Mouse (Mus musculus): ENCODE results near the gene Nxn. TPM values are rescaled to one million over a fixed set of nuclear protein-coding genes. Genes with fewer than 3 reads are reported as not detected.

Nxn gene
- polyA plus RNA-seq, 1 experiment from 2014 or later, result 12.0 TPM

- WGBS, result 79% methylated on average over 6 of the region's 6 CpGs
- H3K27me3 ChIP-seq (replicated peaks; ENCODE audit: control insufficient read depth, insufficient read depth, low read length), result no peaks in the 10 kb centered on the region
- ATAC-seq (replicated peaks; ENCODE audit: low FRiP score), result no peak
- no peak for DNase-seq (ENCODE audit: low spot score)
- no peak overlapping the region for H3K4me2 ChIP-seq
- H3K4me1 ChIP-seq (replicated peaks; ENCODE audit: control insufficient read depth, insufficient read depth, low read length), result peaks cover 26% of the 10 kb centered on the region
- H3K4me3 ChIP-seq (ENCODE audit: low read depth, low read length), result no peak overlapping the region
- no peaks in the 10 kb centered on the region for H3K9me3 ChIP-seq (ENCODE audit: control insufficient read depth, low read length)
- H3K9ac ChIP-seq (ENCODE audit: low read depth, low read length), result no peak overlapping the region
- H3K27ac ChIP-seq (ENCODE audit: low read depth, low read length), result no peak overlapping the region
- no peaks in the 10 kb centered on the region for H3K36me3 ChIP-seq (ENCODE audit: control insufficient read depth, insufficient read depth, low read length)
Observed at GRCm38 (mm10) chr11:76288645-76289044, 110.3 kb downstream of the Nxn start.

DNA sequence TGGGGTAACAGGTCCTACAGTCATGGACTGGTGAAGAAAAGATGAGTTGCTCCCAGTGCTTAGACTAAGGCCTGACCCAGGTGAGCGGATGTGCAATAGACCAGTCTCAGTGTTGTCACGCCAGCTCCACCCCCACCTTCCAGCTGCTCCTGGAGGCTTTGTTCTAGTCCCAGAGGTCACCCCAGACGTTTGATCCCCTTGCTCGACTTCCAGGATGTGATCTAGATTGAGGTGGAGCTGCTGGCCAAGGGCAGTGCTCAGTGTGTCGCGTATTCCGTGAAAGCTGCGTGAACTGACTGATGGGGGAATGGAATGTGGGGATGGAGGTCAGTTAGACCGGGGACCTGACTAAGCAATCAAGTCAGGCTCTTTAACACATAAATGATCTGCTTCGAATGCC, 111.6 kb downstream of the Nxn start:
- DNase-seq (ENCODE audit: low spot score) (no peak), ATAC-seq (replicated peaks; ENCODE audit: low FRiP score) (no peak)
- 54% methylated on average over 10 of the region's 10 CpGs for WGBS

GRCm38 (mm10) chr11:76286534-76287126, 112.3 kb downstream of the Nxn start:
- Histone ChIP-seq H3K9ac (ENCODE audit: low read depth, low read length) (no peak overlapping the region), H3K27ac (ENCODE audit: low read depth, low read length) (no peak overlapping the region), H3K9me3 (ENCODE audit: control insufficient read depth, low read length) (no peaks in the 10 kb centered on the region), H3K4me3 (ENCODE audit: low read depth, low read length) (no peak overlapping the region), H3K27me3 (replicated peaks; ENCODE audit: control insufficient read depth, insufficient read depth, low read length) (no peaks in the 10 kb centered on the region), H3K4me2 (no peak overlapping the region), H3K4me1 (replicated peaks; ENCODE audit: control insufficient read depth, insufficient read depth, low read length) (peaks cover 14% of the 10 kb centered on the region), H3K36me3 (ENCODE audit: control insufficient read depth, insufficient read depth, low read length) (no peaks in the 10 kb centered on the region)
- WGBS, result 42% methylated on average over 10 of the region's 10 CpGs
- no peak for DNase-seq (ENCODE audit: low spot score)
- ATAC-seq (replicated peaks; ENCODE audit: low FRiP score), result no peak

More for the DNA sequence above, 111.6 kb downstream of the Nxn start:
- Histone ChIP-seq H3K27ac (ENCODE audit: low read depth, low read length) (no peak overlapping the region), H3K36me3 (ENCODE audit: control insufficient read depth, insufficient read depth, low read length) (no peaks in the 10 kb centered on the region), H3K9ac (ENCODE audit: low read depth, low read length) (no peak overlapping the region), H3K4me3 (ENCODE audit: low read depth, low read length) (no peak overlapping the region), H3K4me2 (no peak overlapping the region), H3K9me3 (ENCODE audit: control insufficient read depth, low read length) (no peaks in the 10 kb centered on the region), H3K4me1 (replicated peaks; ENCODE audit: control insufficient read depth, insufficient read depth, low read length) (peaks cover 20% of the 10 kb centered on the region), H3K27me3 (replicated peaks; ENCODE audit: control insufficient read depth, insufficient read depth, low read length) (no peaks in the 10 kb centered on the region)

DNA sequence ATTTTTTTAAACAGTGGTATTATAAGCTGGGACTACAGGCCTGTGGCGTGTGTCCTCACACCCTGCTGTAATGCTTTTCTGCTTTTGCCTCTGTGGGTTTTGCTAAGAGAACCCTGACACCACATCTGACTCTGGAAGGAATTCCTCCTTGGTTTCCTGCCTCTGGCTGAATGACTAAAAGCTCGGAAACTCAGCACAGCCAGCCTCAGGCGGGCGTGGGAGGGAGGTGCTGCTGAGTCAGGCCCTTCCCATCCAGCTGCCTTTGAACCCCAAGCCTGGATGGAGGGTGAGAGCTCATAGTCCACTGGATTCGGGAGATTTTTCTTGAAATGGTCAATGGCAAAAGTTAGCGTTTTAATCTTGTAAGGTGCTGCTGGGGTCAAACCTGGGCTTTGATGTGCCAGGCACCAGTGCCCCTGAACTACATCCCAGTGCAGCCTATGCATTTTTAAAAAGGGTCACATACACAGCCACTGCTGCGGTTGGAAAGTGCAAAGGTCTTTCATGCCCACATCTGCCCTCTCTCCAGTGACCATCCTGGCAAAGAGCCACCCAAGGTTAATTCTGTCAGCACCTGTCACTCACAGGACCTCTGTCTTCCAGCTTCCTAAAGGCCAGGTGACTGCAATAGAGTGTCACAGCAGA, 113.4 kb downstream of the Nxn start:
- Histone ChIP-seq H3K9ac (ENCODE audit: low read depth, low read length) (no peak overlapping the region), H3K4me3 (ENCODE audit: low read depth, low read length) (no peak overlapping the region), H3K4me1 (replicated peaks; ENCODE audit: control insufficient read depth, insufficient read depth, low read length) (peaks cover 14% of the 10 kb centered on the region), H3K27ac (ENCODE audit: low read depth, low read length) (no peak overlapping the region), H3K4me2 (no peak overlapping the region), H3K27me3 (replicated peaks; ENCODE audit: control insufficient read depth, insufficient read depth, low read length) (no peaks in the 10 kb centered on the region), H3K36me3 (ENCODE audit: control insufficient read depth, insufficient read depth, low read length) (no peaks in the 10 kb centered on the region), H3K9me3 (ENCODE audit: control insufficient read depth, low read length) (no peaks in the 10 kb centered on the region)
- ATAC-seq (replicated peaks; ENCODE audit: low FRiP score) (no peak), DNase-seq (ENCODE audit: low spot score) (no peak)
- 47% methylated on average over 7 of the region's 7 CpGs for WGBS

GRCm38 (mm10) chr11:76283841-76284240, 115.1 kb downstream of the Nxn start:
- no peak overlapping the region for H3K27ac ChIP-seq (ENCODE audit: low read depth, low read length)
- no peaks in the 10 kb centered on the region for H3K27me3 ChIP-seq (replicated peaks; ENCODE audit: control insufficient read depth, insufficient read depth, low read length)
- WGBS, result 91% methylated on average over 6 of the region's 6 CpGs
- H3K4me2 ChIP-seq, result no peak overlapping the region
- no peaks in the 10 kb centered on the region for H3K36me3 ChIP-seq (ENCODE audit: control insufficient read depth, insufficient read depth, low read length)
- H3K4me1 ChIP-seq (replicated peaks; ENCODE audit: control insufficient read depth, insufficient read depth, low read length), result peaks cover 14% of the 10 kb centered on the region
- no peaks in the 10 kb centered on the region for H3K9me3 ChIP-seq (ENCODE audit: control insufficient read depth, low read length)
- ATAC-seq (replicated peaks; ENCODE audit: low FRiP score) (no peak), DNase-seq (ENCODE audit: low spot score) (no peak)
- no peak overlapping the region for H3K4me3 ChIP-seq (ENCODE audit: low read depth, low read length)
- no peak overlapping the region for H3K9ac ChIP-seq (ENCODE audit: low read depth, low read length)

GRCm38 (mm10) chr11:76279971-76280370, 119.0 kb downstream of the Nxn start:
- H3K9ac ChIP-seq (ENCODE audit: low read depth, low read length), result no peak overlapping the region
- H3K27ac ChIP-seq (ENCODE audit: low read depth, low read length), result no peak overlapping the region
- no peaks in the 10 kb centered on the region for H3K27me3 ChIP-seq (replicated peaks; ENCODE audit: control insufficient read depth, insufficient read depth, low read length)
- no peaks in the 10 kb centered on the region for H3K36me3 ChIP-seq (ENCODE audit: control insufficient read depth, insufficient read depth, low read length)
- no peaks in the 10 kb centered on the region; the same call in 1 of the 2 replicates for H3K4me1 ChIP-seq (replicated peaks; ENCODE audit: control insufficient read depth, insufficient read depth, low read length)
- ATAC-seq (replicated peaks; ENCODE audit: low FRiP score), result no peak
- 55% methylated on average over 2 of the region's 2 CpGs for WGBS
- H3K4me3 ChIP-seq (ENCODE audit: low read depth, low read length), result no peak overlapping the region
- no peaks in the 10 kb centered on the region for H3K9me3 ChIP-seq (ENCODE audit: control insufficient read depth, low read length)
- no peak for DNase-seq (ENCODE audit: low spot score)
- no peak overlapping the region for H3K4me2 ChIP-seq

DNA sequence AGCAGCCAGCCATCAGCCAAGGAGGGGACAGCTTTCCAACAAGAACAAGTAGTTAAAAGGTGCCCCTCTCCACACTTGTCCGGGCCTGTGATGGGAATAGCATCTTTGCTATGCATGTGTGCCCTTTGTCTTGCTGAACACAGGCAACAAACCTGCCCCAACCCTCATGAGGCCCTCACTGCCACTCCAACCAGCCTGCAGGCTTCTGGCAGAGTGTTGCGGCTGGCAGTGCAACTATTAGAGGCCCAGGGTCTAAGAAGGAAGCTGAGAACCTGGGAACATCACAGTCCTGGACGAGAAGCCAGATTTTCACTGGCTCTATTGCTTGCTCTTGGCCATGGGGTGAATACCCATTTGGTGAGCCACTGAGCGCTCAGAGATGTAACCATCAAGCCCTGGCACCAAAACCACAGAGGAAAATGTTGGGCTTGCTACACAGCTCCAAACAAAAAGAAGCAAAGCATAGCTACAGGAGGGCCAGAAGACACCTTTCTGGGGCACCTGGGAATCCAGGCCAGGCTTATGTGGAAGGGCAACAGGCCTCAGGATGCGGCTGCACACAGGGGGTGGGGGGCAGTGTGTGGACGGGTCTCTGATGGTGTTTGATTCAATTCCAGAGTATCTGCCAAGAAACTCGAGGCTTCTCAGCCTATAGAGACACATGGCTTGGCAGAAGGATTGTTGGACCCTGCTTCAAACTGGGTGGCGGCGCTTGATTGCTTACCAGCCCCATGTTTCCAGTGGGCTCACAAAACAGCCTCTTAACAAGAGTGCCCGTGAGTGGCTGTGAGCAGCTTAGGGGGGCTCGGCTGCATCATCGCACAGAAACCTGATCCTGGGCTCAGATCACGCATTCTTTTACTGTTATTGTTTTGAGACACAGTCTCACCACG, 119.7 kb downstream of the Nxn start:
- no peaks in the 10 kb centered on the region; the same call in 1 of the 2 replicates for H3K4me1 ChIP-seq (replicated peaks; ENCODE audit: control insufficient read depth, insufficient read depth, low read length)
- DNase-seq (ENCODE audit: low spot score), result no peak
- no peaks in the 10 kb centered on the region for H3K9me3 ChIP-seq (ENCODE audit: control insufficient read depth, low read length)
- no peak overlapping the region for H3K4me3 ChIP-seq (ENCODE audit: low read depth, low read length)
- H3K9ac ChIP-seq (ENCODE audit: low read depth, low read length), result no peak overlapping the region
- H3K4me2 ChIP-seq, result no peak overlapping the region
- no peak overlapping the region for H3K27ac ChIP-seq (ENCODE audit: low read depth, low read length)
- WGBS, result 71% methylated on average over 14 of the region's 14 CpGs
- ATAC-seq (replicated peaks; ENCODE audit: low FRiP score), result no peak
- H3K27me3 ChIP-seq (replicated peaks; ENCODE audit: control insufficient read depth, insufficient read depth, low read length), result no peaks in the 10 kb centered on the region
- H3K36me3 ChIP-seq (ENCODE audit: control insufficient read depth, insufficient read depth, low read length), result no peaks in the 10 kb centered on the region

GRCm38 (mm10) chr11:76272440-76272839, 126.5 kb downstream of the Nxn start:
- Histone ChIP-seq H3K4me3 (ENCODE audit: low read depth, low read length) (no peak overlapping the region), H3K4me1 (replicated peaks; ENCODE audit: control insufficient read depth, insufficient read depth, low read length) (no peaks in the 10 kb centered on the region), H3K9ac (ENCODE audit: low read depth, low read length) (no peak overlapping the region), H3K27ac (ENCODE audit: low read depth, low read length) (no peak overlapping the region), H3K27me3 (replicated peaks; ENCODE audit: control insufficient read depth, insufficient read depth, low read length) (no peaks in the 10 kb centered on the region), H3K4me2 (no peak overlapping the region), H3K36me3 (ENCODE audit: control insufficient read depth, insufficient read depth, low read length) (no peaks in the 10 kb centered on the region), H3K9me3 (ENCODE audit: control insufficient read depth, low read length) (no peaks in the 10 kb centered on the region)
- DNase-seq (ENCODE audit: low spot score) (no peak), ATAC-seq (replicated peaks; ENCODE audit: low FRiP score) (no peak)
- WGBS, result 86% methylated on average over 4 of the region's 4 CpGs
